In genomic region chr2:68515409-68515808, GRCm38 (mm10) we compare ENCODE assay signal across 17 mouse cellular contexts.
"Had no signal": no experiment of that assay in that cellular context is flagged by ENCODE, and none has a peak within 500 bp of the region (broad histone marks: within the 10 kb centered on the region; RNA-seq: fewer than 3 reads in every experiment).

No protein-coding gene starts in this region.

- H3K27ac ChIP-seq: midbrain, embryonic 10.5 days; midbrain, embryonic 12.5 days; neural tube, embryonic 13.5 days; neural tube, embryonic 15.5 days; stomach, embryonic 15.5 days; stomach, postnatal 0 days had no signal

- H3K27me3 ChIP-seq: midbrain, embryonic 12.5 days; neural tube, embryonic 13.5 days; neural tube, embryonic 15.5 days; stomach, embryonic 15.5 days had no signal

- H3K4me2 ChIP-seq: lung, embryonic 14.5 days; midbrain, embryonic 12.5 days; neural tube, embryonic 13.5 days; neural tube, embryonic 15.5 days; stomach, embryonic 15.5 days had no signal

- H3K36me3 ChIP-seq: midbrain, embryonic 10.5 days; midbrain, embryonic 12.5 days; neural tube, embryonic 13.5 days; neural tube, embryonic 15.5 days; stomach, embryonic 15.5 days had no signal

- DNase-seq: lung, adult 18-20 months; lung, embryonic 14.5 days; lung, postnatal 10 days; lung, postnatal 4 days; midbrain, embryonic 14.5 days; right cerebral cortex, postnatal 14 days; thymus, adult 2 months; thymus, postnatal 25 days; thymus, postnatal 4 days had no signal

- H3K4me1 ChIP-seq: midbrain, embryonic 10.5 days; midbrain, embryonic 12.5 days; neural tube, embryonic 13.5 days; neural tube, embryonic 15.5 days; stomach, embryonic 15.5 days had no signal

- H3K9me3 ChIP-seq: midbrain, embryonic 10.5 days; midbrain, embryonic 12.5 days; neural tube, embryonic 13.5 days; neural tube, embryonic 15.5 days; stomach, embryonic 15.5 days had no signal

- H3K9ac ChIP-seq: lung, embryonic 14.5 days; midbrain, embryonic 12.5 days; neural tube, embryonic 13.5 days; neural tube, embryonic 15.5 days; stomach, embryonic 15.5 days had no signal

- ATAC-seq: midbrain, embryonic 16.5 days had no signal

- H3K4me3 ChIP-seq: midbrain, embryonic 10.5 days; midbrain, embryonic 12.5 days; myocyte; neural tube, embryonic 13.5 days; neural tube, embryonic 15.5 days; stomach, embryonic 15.5 days had no signal
